Mouse (Mus musculus): ENCODE results near the gene Cd3e.

- TF ChIP-seq CTCF (IDR thresholded peaks at IDR 0.05; ENCODE audit: low read depth) (no peak), EP300 (optimal IDR thresholded peaks at IDR 0.05) (no peak)
Observed at GRCm38 (mm10) chr9:45039499-45039898, 30.1 kb upstream of the Cd3e start, which contains the start of gene Mpzl2.
